Mouse (Mus musculus) stomach, postnatal 0 days (tissue): ENCODE results near the gene Gm614.

ENCODE experiments used
- CTCF ChIP-seq: IDR thresholded peaks from 2 replicates; pipeline ENCODE4 v1.5.1; 2016; ENCODE audit warnings: antibody characterized with exemption, low read depth, mild to moderate bottlenecking, moderate library complexity
- EP300 ChIP-seq: optimal IDR thresholded peaks from 2 replicates; pipeline ENCODE3; 2016; ENCODE audit warnings: antibody characterized with exemption

GRCm38 (mm10) chrX:101221834-101222795 lies 41.7 kb downstream of the Gm614 start, which contains the start of gene Snx12:
- no peak for TF ChIP-seq CTCF
- no peak for TF ChIP-seq EP300
